Mouse (Mus musculus) v-Abl transformed pro-B cells (cell line): ENCODE data around the gene Bscl2.

ENCODE experiments used
- in situ Hi-C, 2 experiments: fragments of 400-800 bp; cut with MboI; formaldehyde crosslinking; loops; one replicate each; pipeline ENCODE4 v1.15.1; 2025; ENCODE audit not compliant: unreplicated experiment in 2 of 2

Bscl2 gene

GRCm38 (mm10) chr19:8892829-8893766 is 55.8 kb downstream of the Bscl2 start, which contains the start of gene Ints5:
Gene Ints5, plus strand, starts transcription at chr19:8893005.
- in situ Hi-C loops: loop anchor here in 1 of 2 experiments (25.0 kb wide), 1 partner anchor 1406 kb away; the partner anchor contains the start of genes Atl3 and Rtn3

GRCm38 (mm10) chr19:8895397-8895960 is 58.2 kb downstream of the Bscl2 start:
- in situ Hi-C loops: loop anchor here in 1 of 2 experiments (25.0 kb wide), 1 partner anchor 1408 kb away; the partner anchor contains the start of genes Atl3 and Rtn3

- in situ Hi-C loops: loop anchor here in 1 of 2 experiments (25.0 kb wide), 1 partner anchor 1409 kb away; the partner anchor contains the start of genes Atl3 and Rtn3
Measured at GRCm38 (mm10) chr19:8896231-8896630, 59.0 kb downstream of the Bscl2 start.

GRCm38 (mm10) chr19:8897211-8897864 is 60.1 kb downstream of the Bscl2 start:
- in situ Hi-C loops: loop anchor here in 1 of 2 experiments (25.0 kb wide), 1 partner anchor 1410 kb away; the partner anchor contains the start of genes Atl3 and Rtn3

- in situ Hi-C loops: loop anchor here in 1 of 2 experiments (25.0 kb wide), 1 partner anchor 1411 kb away; the partner anchor contains the start of genes Atl3 and Rtn3
Measured at GRCm38 (mm10) chr19:8897865-8898495, 60.7 kb downstream of the Bscl2 start, which contains the start of gene Ganab. Gene Ganab, plus strand, starts transcription at chr19:8898071.
